In the genomic region with DNA sequence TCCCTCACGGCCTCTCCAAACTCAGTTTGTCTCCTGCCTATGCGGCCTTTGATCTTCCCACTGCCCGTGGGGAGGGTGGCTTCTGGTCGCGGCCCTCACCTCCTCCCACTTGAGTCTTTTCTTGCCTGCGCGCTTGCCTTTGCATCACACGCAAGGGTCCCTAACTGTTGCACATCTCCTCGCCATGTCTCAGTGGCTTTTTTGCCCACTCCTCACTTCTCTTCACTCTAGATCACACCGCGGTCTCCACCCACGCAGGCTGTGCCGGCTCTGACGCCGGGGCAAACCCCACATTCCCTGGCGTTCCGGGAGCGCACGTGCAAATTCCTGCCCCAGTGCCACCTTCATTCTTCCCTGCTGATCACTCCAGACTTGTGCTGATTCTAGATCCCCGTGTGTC, we compare ENCODE assay signal across 9 mouse cellular contexts. TPM values are rescaled to one million over a fixed set of nuclear protein-coding genes. Genes with fewer than 3 reads are reported as not detected.
DNase-seq lines count a peak whose midpoint lies in the region; ATAC-seq and TF ChIP-seq lines count a peak whose summit lies in the region.
"Had no signal": no experiment of that assay in that cellular context is flagged by ENCODE, and none has a peak within 500 bp of the region (broad histone marks: within the 10 kb centered on the region; RNA-seq: fewer than 3 reads in every experiment).

No protein-coding gene starts in this region.

- H3K9ac ChIP-seq in ES-Bruce4 (ENCODE audit: low read depth, poor library complexity, severe bottlenecking): peak overlapping the region; percentile 94
- peak overlapping the region; percentile 72 for H3K9ac ChIP-seq in hindbrain, embryonic 15.5 days
- peak overlapping the region; percentile 83 for H3K9ac ChIP-seq in liver, embryonic 14.5 days (replicated peaks)

- WGBS in hindbrain, embryonic 15.5 days: under 1% methylated on average over 20 of the region's 20 CpGs
- 0% methylated on average over 20 of the region's 20 CpGs for WGBS in liver, embryonic 14.5 days (ENCODE audit: insufficient replicate concordance)
- WGBS in olfactory bulb, adult 2 months: 2% methylated on average over 20 of the region's 20 CpGs

- H3K4me1 ChIP-seq in ES-Bruce4 (ENCODE audit: control insufficient read depth, insufficient read depth, low read length): no peaks in the 10 kb centered on the region
- peaks cover 42% of the 10 kb centered on the region for H3K4me1 ChIP-seq in hindbrain, embryonic 15.5 days (replicated peaks)
- H3K4me1 ChIP-seq in liver, embryonic 14.5 days (replicated peaks; ENCODE audit: control insufficient read depth in 2 of 2, insufficient read depth in 2 of 2, low read length in 1 of 2): peaks cover 7 to 16% of the 10 kb centered on the region in 2 experiments
- H3K4me1 ChIP-seq in olfactory bulb, adult 2 months (ENCODE audit: control insufficient read depth, insufficient read depth, low read length): peaks cover 4% of the 10 kb centered on the region; the same call in 1 of the 2 replicates

- peak; percentile 16 for DNase-seq in heart, adult 8-10 months (ENCODE audit: low spot score)
- no peak for DNase-seq in heart, adult 18-20 months
- DNase-seq in liver, embryonic 14.5 days (ENCODE audit: low read depth in 3 of 3, low spot score in 3 of 3): no peak
- DNase-seq in cerebellum, postnatal 4 days (ENCODE audit: low spot score in 2 of 2): no peak

- no peaks in the 10 kb centered on the region for H3K9me3 ChIP-seq in ES-Bruce4 (replicated peaks; ENCODE audit: control insufficient read depth, insufficient read depth, low read length, poor library complexity, severe bottlenecking)
- no peaks in the 10 kb centered on the region for H3K9me3 ChIP-seq in hindbrain, embryonic 15.5 days
- H3K9me3 ChIP-seq in liver, embryonic 14.5 days (ENCODE audit: control insufficient read depth, low read length): no peaks in the 10 kb centered on the region

- no peaks in the 10 kb centered on the region for H3K27me3 ChIP-seq in ES-Bruce4 (ENCODE audit: control insufficient read depth, insufficient read depth, low read length, poor library complexity, severe bottlenecking)
- H3K27me3 ChIP-seq in hindbrain, embryonic 15.5 days: no peaks in the 10 kb centered on the region
- H3K27me3 ChIP-seq in liver, embryonic 14.5 days (ENCODE audit: control insufficient read depth, insufficient read depth, low read length): no peaks in the 10 kb centered on the region
- H3K27me3 ChIP-seq: Patski had no signal

- H3K27ac ChIP-seq in ES-Bruce4 (ENCODE audit: insufficient read depth, low read length): peak overlapping the region; percentile 21
- peak overlapping the region; percentile 77 for H3K27ac ChIP-seq in hindbrain, embryonic 15.5 days (replicated peaks)
- peak overlapping the region; percentile 52 for H3K27ac ChIP-seq in liver, embryonic 14.5 days
- no peak overlapping the region for H3K27ac ChIP-seq in olfactory bulb, adult 2 months (ENCODE audit: insufficient read depth, low read depth, low read length)

- peak overlapping the region; percentile 88 for H3K4me2 ChIP-seq in hindbrain, embryonic 15.5 days
- peak overlapping the region; percentile 79 for H3K4me2 ChIP-seq in liver, embryonic 14.5 days (ENCODE audit: low read depth)

- peak; percentile 39 for ATAC-seq in erythroblast, adult 5-6 weeks (replicated peaks; ENCODE audit: low FRiP score, poor library complexity, severe bottlenecking)
- ATAC-seq in hindbrain, embryonic 15.5 days (ENCODE audit: low FRiP score, low read depth): peak; percentile 49; the same call in 1 of the 2 replicates
- no peak for ATAC-seq in liver, embryonic 14.5 days (ENCODE audit: insufficient read depth)

- TF ChIP-seq POLR2A in ES-Bruce4 (IDR thresholded peaks at IDR 0.05; ENCODE audit: insufficient read depth, low read length): no peak
- TF ChIP-seq POLR2A in olfactory bulb, adult 2 months (IDR thresholded peaks at IDR 0.05; ENCODE audit: insufficient read depth, low read depth, low read length): no peak

- H3K36me3 ChIP-seq in ES-Bruce4 (ENCODE audit: control insufficient read depth, insufficient read depth, low read length, poor library complexity, severe bottlenecking): peaks cover 39% of the 10 kb centered on the region
- H3K36me3 ChIP-seq in hindbrain, embryonic 15.5 days: peaks cover 29% of the 10 kb centered on the region
- peaks cover 35% of the 10 kb centered on the region for H3K36me3 ChIP-seq in liver, embryonic 14.5 days (replicated peaks; ENCODE audit: control insufficient read depth, insufficient read depth, low read depth)

- TF ChIP-seq CTCF in ES-Bruce4 (IDR thresholded peaks at IDR 0.05; ENCODE audit: low read depth, low read length): no peak
- TF ChIP-seq CTCF in liver, embryonic 14.5 days (IDR thresholded peaks at IDR 0.05; ENCODE audit: low read depth): no peak
- TF ChIP-seq CTCF in olfactory bulb, adult 2 months (IDR thresholded peaks at IDR 0.05; ENCODE audit: insufficient read depth, low read depth, low read length): no peak

- TF ChIP-seq EP300 in ES-Bruce4 (IDR thresholded peaks at IDR 0.05; ENCODE audit: insufficient read depth, low read depth, low read length): no peak
- no peak for TF ChIP-seq EP300 in liver, embryonic 14.5 days (IDR thresholded peaks at IDR 0.05; ENCODE audit: low read depth)

- peak overlapping the region; percentile 94 for H3K4me3 ChIP-seq in ES-Bruce4 (ENCODE audit: low read depth, low read length)
- H3K4me3 ChIP-seq in hindbrain, embryonic 15.5 days: peak overlapping the region; percentile 83
- H3K4me3 ChIP-seq in liver, embryonic 14.5 days (ENCODE audit: insufficient read depth in 1 of 2, low read depth in 2 of 2, low read length in 2 of 2): peak overlapping the region; percentile 85 to 91
- H3K4me3 ChIP-seq in olfactory bulb, adult 2 months (ENCODE audit: insufficient read depth, low read depth, low read length): peak overlapping the region; percentile 80

RNA-seq across cellular contexts. Expression of a gene that starts 0.5 kb away (rescaled TPM):
- total RNA-seq in heart, adult 8-10 months (2022): 10 to 100 TPM; 20.0 to 23.2 (median 21.6) TPM
- 10 to 100 TPM; 20.5 to 21.7 TPM for total RNA-seq in heart, adult 18-20 months (2021)
- polyA plus RNA-seq in ES-Bruce4 (2011; ENCODE audit: insufficient read depth, insufficient read length, low read depth, missing spikeins): 77.8 and 79.1 TPM in 2 replicates
- 9.0 and 15.3 TPM in 2 replicates for total RNA-seq in erythroblast, adult 5-6 weeks (2015; ENCODE audit: low replicate concordance)
- 11.7 and 14.9 TPM in 2 replicates for total RNA-seq in erythroblast, adult 5-6 weeks (2017; ENCODE audit: low replicate concordance)
- polyA plus RNA-seq in hindbrain, embryonic 15.5 days (2015; fragmentation: Nextera tagmentation; extraction: Ambion mirVana): 34.5 and 36.0 TPM in 2 replicates
- polyA plus RNA-seq in liver, embryonic 14.5 days (2012; rRNA removed): 12.8 and 15.3 TPM in 2 replicates
- polyA plus RNA-seq in liver, embryonic 14.5 days (2014; fragmentation: Nextera tagmentation; extraction: Ambion mirVana): 17.9 and 19.1 TPM in 2 replicates
- polyA plus RNA-seq in olfactory bulb, adult 2 months (2012; ENCODE audit: insufficient read depth, insufficient read length, low replicate concordance, missing spikeins): 150 TPM in 1 of 2 replicates, not detected in the other

RNA-seq across cellular contexts. Expression of a gene that starts 0.6 kb away (rescaled TPM):
- total RNA-seq in heart, adult 8-10 months (2022): 1 to 10 TPM; 7.2 to 9.0 (median 8.5) TPM
- total RNA-seq in heart, adult 18-20 months (2021): 1 to 10 TPM; 8.0 to 9.5 TPM
- 28.1 and 30.1 TPM in 2 replicates for polyA plus RNA-seq in ES-Bruce4 (2011; ENCODE audit: insufficient read depth, insufficient read length, low read depth, missing spikeins)
- 4.6 and 4.8 TPM in 2 replicates for total RNA-seq in erythroblast, adult 5-6 weeks (2015; ENCODE audit: low replicate concordance)
- total RNA-seq in erythroblast, adult 5-6 weeks (2017; ENCODE audit: low replicate concordance): 14.9 and 17.8 TPM in 2 replicates
- polyA plus RNA-seq in hindbrain, embryonic 15.5 days (2015; fragmentation: Nextera tagmentation; extraction: Ambion mirVana): 7.4 and 7.9 TPM in 2 replicates
- 7.7 and 9.7 TPM in 2 replicates for polyA plus RNA-seq in liver, embryonic 14.5 days (2012; rRNA removed)
- 7.8 and 9.5 TPM in 2 replicates for polyA plus RNA-seq in liver, embryonic 14.5 days (2014; fragmentation: Nextera tagmentation; extraction: Ambion mirVana)
- not detected in 2 replicates for polyA plus RNA-seq in olfactory bulb, adult 2 months (2012; ENCODE audit: insufficient read depth, insufficient read length, low replicate concordance, missing spikeins)

RNA-seq across cellular contexts. Expression of a gene that starts 42.2 kb away (rescaled TPM):
- 10 to 100 TPM; 55.8 to 74.5 (median 59.0) TPM for total RNA-seq in heart, adult 8-10 months (2022)
- total RNA-seq in heart, adult 18-20 months (2021): 10 to 100 TPM; 49.5 to 51.2 TPM
- 23.5 and 25.8 TPM in 2 replicates for polyA plus RNA-seq in ES-Bruce4 (2011; ENCODE audit: insufficient read depth, insufficient read length, low read depth, missing spikeins)
- total RNA-seq in erythroblast, adult 5-6 weeks (2015; ENCODE audit: low replicate concordance): 296 and 371 TPM in 2 replicates
- 714 and 945 TPM in 2 replicates for total RNA-seq in erythroblast, adult 5-6 weeks (2017; ENCODE audit: low replicate concordance)
- 41.1 and 45.7 TPM in 2 replicates for polyA plus RNA-seq in hindbrain, embryonic 15.5 days (2015; fragmentation: Nextera tagmentation; extraction: Ambion mirVana)
- polyA plus RNA-seq in liver, embryonic 14.5 days (2012; rRNA removed): 81.0 and 98.3 TPM in 2 replicates
- polyA plus RNA-seq in liver, embryonic 14.5 days (2014; fragmentation: Nextera tagmentation; extraction: Ambion mirVana): 18.2 and 20.7 TPM in 2 replicates
- not detected in 2 replicates for polyA plus RNA-seq in olfactory bulb, adult 2 months (2012; ENCODE audit: insufficient read depth, insufficient read length, low replicate concordance, missing spikeins)

RNA-seq across cellular contexts. Expression of a gene that starts 44.8 kb away (rescaled TPM):
- 10 to 100 TPM; 20.4 to 25.6 (median 22.7) TPM for total RNA-seq in heart, adult 8-10 months (2022)
- 10 to 100 TPM; 24.5 to 27.2 TPM for total RNA-seq in heart, adult 18-20 months (2021)
- 106 and 133 TPM in 2 replicates for polyA plus RNA-seq in ES-Bruce4 (2011; ENCODE audit: insufficient read depth, insufficient read length, low read depth, missing spikeins)
- total RNA-seq in erythroblast, adult 5-6 weeks (2015; ENCODE audit: low replicate concordance): 14.8 and 18.8 TPM in 2 replicates
- total RNA-seq in erythroblast, adult 5-6 weeks (2017; ENCODE audit: low replicate concordance): 9.6 and 15.1 TPM in 2 replicates
- polyA plus RNA-seq in hindbrain, embryonic 15.5 days (2015; fragmentation: Nextera tagmentation; extraction: Ambion mirVana): 72.4 and 74.0 TPM in 2 replicates
- 29.7 and 40.8 TPM in 2 replicates for polyA plus RNA-seq in liver, embryonic 14.5 days (2012; rRNA removed)
- polyA plus RNA-seq in liver, embryonic 14.5 days (2014; fragmentation: Nextera tagmentation; extraction: Ambion mirVana): 37.3 and 42.5 TPM in 2 replicates
- not detected in 2 replicates for polyA plus RNA-seq in olfactory bulb, adult 2 months (2012; ENCODE audit: insufficient read depth, insufficient read length, low replicate concordance, missing spikeins)

RNA-seq across cellular contexts. Expression of a gene that starts 44.8 kb away (rescaled TPM):
- total RNA-seq in heart, adult 8-10 months (2022): 10 to 100 TPM; 82.2 to 91.1 (median 85.5) TPM
- 10 to 100 TPM; 73.6 to 77.5 TPM for total RNA-seq in heart, adult 18-20 months (2021)
- 57.0 and 64.0 TPM in 2 replicates for polyA plus RNA-seq in ES-Bruce4 (2011; ENCODE audit: insufficient read depth, insufficient read length, low read depth, missing spikeins)
- 15.4 and 42.8 TPM in 2 replicates for total RNA-seq in erythroblast, adult 5-6 weeks (2015; ENCODE audit: low replicate concordance)
- total RNA-seq in erythroblast, adult 5-6 weeks (2017; ENCODE audit: low replicate concordance): 22.7 and 29.7 TPM in 2 replicates
- polyA plus RNA-seq in hindbrain, embryonic 15.5 days (2015; fragmentation: Nextera tagmentation; extraction: Ambion mirVana): 88.9 and 99.6 TPM in 2 replicates
- 22.4 and 23.2 TPM in 2 replicates for polyA plus RNA-seq in liver, embryonic 14.5 days (2012; rRNA removed)
- 38.1 and 42.5 TPM in 2 replicates for polyA plus RNA-seq in liver, embryonic 14.5 days (2014; fragmentation: Nextera tagmentation; extraction: Ambion mirVana)
- not detected in 2 replicates for polyA plus RNA-seq in olfactory bulb, adult 2 months (2012; ENCODE audit: insufficient read depth, insufficient read length, low replicate concordance, missing spikeins)
